Mouse (Mus musculus): Measurements from ENCODE around the gene Cavin1.

Gene Cavin1

GRCm38 (mm10) chr11:100980438-100980837 lies 9.8 kb upstream of the Cavin1 start:
- no peak for DNase-seq

GRCm38 (mm10) chr11:100979887-100980286 lies 9.2 kb upstream of the Cavin1 start:
- DNase-seq: no peak

- no peak for DNase-seq
These were observed 4.6 kb upstream of the Cavin1 start for GRCm38 (mm10) chr11:100975241-100975640.

DNA sequence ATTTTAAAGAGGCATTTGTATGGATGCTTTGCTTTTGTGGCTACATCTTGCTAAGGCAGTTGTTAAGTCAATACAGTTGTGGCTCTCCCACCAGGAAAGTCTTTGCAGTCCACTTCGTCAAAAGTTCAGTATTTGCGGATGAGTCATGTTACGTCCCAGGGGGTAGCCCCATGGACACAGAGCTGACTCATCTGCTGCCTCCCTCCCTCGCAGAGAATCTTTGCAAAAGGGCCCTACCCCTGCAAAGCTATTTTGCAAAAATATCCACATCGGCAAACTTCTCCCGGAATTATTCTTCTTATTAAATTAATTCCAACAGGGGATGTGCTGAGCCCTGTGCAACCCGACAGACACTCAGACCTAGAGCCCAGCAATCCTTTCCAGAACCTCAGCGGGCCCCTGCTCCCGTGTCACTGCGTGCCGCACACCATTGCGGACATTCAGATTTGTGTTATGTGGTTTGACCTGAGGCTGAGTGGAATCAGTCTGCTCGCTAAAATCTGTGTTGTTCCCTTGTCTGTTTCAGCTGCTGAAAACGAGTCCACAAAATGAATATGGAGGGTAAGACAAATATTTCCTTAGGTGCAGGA lies 3.8 kb upstream of the Cavin1 start:
- DNase-seq: no peak

- no peak for DNase-seq
These were observed 2.6 kb upstream of the Cavin1 start for GRCm38 (mm10) chr11:100973245-100973644.

DNA sequence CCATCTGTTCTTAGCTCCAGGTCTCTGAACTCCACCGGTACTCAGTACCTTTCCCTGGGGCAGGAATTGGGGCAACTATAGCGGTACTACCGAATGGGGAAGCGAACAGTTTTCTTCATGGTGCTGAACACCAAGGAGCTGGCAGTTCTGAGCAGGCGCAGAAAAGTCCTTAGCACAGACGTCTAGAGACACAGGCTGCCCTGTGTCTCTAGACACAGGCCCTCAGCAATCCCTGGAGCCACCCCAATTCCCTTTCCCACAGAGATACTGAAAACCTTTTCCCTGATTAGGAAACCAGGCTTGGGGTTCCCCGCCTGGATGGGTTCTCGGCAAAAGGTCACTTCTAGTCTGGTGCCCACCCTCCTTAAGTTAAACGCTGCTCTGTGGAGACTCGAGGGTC lies 768 bp upstream of the Cavin1 start:
- no peak for DNase-seq

GRCm38 (mm10) chr11:100969744-100970556 lies 737 bp downstream of the Cavin1 start:
- DNase-seq: peak; percentile 27 to 33

- DNase-seq: peak in 1 of 2 experiments; percentile 14
These were observed 1.4 kb downstream of the Cavin1 start for GRCm38 (mm10) chr11:100969189-100969743.

- no peak for DNase-seq
These were observed 2.2 kb downstream of the Cavin1 start for GRCm38 (mm10) chr11:100968501-100968900.

DNA sequence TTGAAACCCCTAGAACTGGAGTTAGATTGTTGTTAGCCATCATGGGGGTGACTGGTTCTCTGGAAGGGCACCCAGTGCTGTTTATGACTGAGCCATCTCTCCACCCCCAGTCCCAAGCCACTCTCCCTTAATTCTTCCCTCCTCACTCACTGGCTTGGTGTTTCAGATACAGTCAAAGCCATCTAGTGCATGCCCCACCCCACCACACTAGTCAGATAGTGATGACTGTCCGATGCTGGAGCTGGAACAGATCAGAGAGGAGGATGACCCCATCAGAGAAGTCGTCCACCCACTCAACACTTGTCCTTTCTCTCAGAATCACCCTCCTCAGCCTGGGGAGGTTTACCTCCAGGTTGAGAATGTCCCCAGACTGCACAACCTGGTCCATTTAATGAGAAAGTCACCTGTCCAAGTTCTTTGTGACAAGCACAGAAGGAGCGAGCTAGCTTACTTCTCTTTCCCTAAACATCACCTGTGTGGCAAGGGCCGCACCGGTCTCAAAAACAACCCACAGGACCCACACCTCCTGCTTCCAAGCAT lies 2.7 kb downstream of the Cavin1 start:
- no peak for DNase-seq

- no peak for DNase-seq
These were observed 3.3 kb downstream of the Cavin1 start for GRCm38 (mm10) chr11:100967376-100967775.

DNA sequence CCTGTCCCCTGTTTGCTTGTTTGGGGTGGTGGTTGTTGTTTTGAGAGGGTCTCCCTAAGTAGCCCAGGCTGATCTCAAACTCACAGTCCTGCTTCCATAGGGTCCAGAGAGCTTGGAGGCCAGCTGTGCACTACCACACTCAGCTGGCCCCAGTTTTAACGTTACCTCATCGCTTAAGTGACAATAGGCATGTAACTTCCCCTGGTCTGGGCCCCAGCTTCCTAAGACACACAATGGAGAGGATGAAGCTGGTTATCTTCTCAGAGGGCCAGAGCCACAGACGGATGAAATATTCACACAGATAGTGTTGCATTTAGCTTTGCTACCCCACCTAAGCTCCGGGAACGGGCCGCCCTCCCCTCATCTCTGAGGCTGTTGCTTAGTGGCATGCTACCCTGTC lies 4.9 kb downstream of the Cavin1 start:
- DNase-seq: no peak

DNA sequence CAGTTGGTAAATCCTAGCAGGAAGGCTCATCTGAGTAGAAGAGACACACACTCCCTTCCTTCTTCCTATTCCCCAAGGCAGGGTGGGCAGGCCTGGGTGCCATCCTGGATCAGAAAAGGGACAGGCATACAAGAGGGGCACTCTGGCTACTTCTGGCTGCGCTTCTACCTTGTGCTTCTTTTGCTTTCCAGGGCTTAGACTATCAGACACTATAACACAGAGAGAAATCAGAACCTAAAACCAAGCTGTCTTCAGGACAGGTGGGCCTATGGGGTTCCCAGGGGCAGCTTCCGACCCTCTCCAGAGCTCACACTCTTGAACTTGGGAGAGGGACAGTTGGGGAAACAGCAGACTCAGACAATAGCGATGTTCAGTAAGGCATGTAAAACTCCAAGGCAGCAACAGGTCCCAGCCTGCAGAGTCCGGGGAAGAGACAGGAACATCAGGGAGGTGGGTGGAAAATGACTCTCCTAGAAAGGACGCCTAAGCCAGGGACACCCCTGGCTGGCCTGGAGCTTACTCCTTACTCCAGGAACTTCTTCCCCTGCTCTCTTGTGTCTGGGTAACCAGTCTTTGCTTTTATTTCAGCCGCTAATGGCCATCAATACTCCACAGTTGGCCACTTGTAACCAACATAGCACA lies 5.7 kb downstream of the Cavin1 start:
- DNase-seq: no peak

DNA sequence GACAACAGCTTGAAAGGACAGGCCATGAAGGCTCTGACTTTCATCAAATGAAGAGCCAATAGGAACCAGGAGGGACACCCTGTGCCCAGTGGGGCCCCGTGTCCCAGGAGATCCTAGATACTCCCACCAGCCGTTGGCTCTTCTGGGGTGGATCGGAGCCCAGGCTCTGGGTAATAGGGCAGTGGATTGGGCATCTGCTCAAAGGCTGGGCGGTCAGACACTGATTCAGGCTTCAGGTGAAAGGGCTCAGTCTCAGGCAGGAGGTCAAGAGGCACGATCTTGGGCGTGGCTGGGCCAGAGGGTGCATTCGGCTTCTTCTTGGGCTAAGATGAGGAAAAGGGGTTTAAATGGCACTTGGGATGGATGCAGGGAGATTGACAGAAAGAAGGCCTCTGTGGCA lies 6.5 kb downstream of the Cavin1 start:
- DNase-seq: no peak

DNA sequence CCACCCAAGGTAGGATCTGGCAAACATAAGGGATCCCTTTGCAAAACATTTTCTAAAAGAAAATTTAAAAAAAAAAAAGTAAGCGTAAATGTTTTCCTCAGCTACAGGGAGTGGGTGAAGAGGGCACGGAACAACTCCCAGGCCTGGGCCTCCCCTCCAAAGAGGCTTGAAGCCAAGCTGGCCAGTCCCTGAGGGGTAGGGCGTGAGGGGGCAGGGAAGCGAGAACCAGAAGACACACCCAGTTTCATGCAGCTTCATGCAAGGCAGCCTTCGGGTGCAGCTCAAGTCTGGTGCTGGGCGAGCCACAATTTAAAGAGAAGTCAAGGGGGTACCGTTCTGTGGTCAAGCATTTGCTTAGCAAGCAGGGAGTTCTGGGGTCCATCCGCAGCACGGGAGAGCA lies 7.0 kb downstream of the Cavin1 start:
- no peak for DNase-seq

DNA sequence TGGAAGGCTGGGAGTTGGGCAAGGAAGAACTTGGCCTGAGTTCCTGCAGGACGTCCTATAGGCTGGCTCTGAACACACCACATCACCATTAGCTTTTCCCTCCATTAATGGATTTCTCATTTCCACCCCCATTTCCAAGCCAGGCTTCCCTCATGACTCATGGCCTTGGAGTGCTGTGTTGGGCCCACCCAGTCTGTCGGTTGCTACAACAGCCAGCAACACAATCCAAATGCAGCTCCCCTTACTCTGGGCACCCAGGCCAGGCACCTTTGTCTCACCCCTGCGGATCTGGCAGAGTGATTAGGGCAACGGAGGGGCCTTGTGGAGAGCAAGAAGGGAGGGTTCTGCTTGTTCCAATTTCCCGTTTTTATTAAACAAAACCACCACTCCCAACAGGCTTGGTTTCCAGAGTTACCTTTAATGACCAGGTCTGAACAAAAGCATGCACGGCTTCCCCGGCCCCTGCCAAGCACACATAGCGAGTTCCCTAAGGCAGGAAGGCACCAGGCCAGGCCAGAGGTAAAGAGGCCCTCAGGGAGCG lies 8.2 kb downstream of the Cavin1 start:
- no peak for DNase-seq

DNA sequence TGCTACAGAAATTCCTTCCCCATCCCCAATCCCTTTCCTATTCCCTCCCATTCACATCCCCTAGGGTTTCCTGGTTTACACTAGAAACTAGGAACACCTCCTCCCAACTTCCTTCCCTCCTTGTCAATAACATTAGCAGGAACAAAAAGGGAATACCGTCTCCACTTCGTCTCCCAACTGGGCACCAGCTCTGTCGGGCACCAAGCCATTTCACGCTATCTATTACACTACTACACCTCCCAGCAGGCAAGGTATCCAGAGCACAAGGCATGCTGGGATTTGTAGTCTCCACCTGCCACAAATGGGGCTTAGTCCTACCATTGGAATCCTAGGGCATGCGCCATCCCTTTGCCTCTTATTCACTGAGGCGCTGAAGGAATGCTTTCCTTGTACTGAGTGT lies 10.1 kb downstream of the Cavin1 start:
- DNase-seq: peak; percentile 71 to 81

- no peak for DNase-seq
These were observed 10.9 kb downstream of the Cavin1 start for GRCm38 (mm10) chr11:100959826-100960225.

GRCm38 (mm10) chr11:100959464-100959810 lies 11.2 kb downstream of the Cavin1 start:
- peak; percentile 63 to 79 for DNase-seq

DNA sequence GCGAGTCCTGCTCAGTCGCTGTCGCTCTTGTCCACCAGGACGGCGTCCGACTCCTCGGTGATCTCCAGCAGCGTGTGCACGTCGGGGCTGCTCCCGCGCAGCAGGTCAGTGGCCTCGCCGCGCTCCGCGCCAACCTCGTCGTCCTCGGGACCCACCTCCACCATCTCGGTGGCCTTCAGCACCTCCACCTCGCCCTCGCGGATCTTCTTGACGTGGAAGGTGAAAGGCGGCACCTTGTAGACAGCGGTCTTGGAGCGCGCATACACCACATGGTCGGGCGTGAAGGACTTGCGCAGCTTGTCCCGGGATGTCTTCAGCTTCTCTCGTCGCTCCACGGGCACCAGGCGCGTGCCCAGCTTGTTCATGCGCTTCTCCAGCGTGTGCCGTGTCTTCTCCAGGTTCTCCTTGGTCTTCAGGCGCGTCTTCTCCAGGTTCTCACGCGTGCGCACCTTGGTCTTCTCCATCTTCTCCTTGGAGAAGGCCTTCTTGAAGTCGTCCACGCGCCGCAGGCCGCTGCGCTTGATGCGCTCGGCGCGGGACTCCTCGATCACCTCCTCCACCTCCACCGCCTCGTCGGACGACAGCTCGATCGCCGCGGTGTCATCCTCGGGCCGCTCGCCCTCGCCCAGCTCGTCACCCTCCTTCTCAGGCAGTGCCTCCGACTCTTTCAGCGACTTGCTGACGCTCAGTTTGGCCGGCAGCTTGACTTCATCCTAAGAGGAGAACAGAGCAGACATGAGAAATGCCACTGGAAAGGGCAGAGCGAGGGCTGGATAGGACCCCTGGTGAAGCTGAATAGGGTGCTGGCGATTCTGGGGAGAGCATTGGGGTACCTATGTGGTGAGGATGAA lies 11.8 kb downstream of the Cavin1 start:
- DNase-seq: peak in 1 of 2 experiments; percentile 30

DNA sequence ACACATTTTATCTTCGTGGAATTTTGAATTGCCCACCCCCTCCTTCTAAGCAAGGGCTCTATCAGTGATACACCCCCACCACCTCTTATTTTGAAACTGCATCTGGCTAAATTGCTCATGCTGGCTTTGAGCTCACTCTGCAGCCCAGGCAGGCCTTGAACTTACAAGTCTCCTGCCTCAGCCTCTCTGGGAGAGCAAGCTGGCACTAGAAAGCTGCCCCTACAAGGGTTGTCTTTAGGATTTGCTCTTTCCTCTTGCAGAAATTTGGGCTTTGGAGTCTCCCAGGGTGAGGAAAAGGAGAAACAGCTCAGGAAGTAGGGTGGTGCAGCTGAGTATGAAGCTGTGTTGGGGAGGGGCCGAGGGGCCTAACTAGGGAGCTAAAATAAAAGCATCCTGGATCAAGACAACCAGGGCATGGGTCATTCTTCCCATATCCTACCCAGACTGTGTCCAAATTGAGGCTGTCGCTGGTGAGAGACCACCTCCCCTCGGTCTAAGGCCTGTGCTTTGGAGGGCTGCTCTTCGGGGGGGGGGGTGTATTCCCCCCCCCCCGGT lies 12.7 kb downstream of the Cavin1 start:
- no peak for DNase-seq

DNA sequence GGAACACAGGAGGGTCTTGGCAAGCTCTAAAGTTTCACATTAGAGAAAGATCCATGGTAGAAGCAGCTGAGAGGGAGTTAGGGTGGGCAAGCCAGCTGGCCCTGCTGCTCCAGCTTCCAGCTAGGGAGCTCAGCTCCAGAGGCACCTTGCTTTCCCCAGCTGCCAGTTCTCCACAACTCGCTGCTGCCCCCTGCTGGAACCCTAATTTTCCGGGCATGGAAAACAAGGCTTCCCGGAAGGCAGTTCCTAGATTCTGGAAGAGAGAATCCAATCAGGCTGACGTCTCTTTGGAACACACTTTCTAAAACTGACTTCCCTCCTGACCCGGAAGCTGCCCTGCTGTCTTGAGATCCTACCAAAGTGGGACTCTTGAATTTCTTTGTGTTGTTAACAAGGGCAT lies 13.4 kb downstream of the Cavin1 start:
- DNase-seq: peak; percentile 95 to 97
